Mouse (Mus musculus): Measurements from ENCODE around the gene Stn1.

DNA sequence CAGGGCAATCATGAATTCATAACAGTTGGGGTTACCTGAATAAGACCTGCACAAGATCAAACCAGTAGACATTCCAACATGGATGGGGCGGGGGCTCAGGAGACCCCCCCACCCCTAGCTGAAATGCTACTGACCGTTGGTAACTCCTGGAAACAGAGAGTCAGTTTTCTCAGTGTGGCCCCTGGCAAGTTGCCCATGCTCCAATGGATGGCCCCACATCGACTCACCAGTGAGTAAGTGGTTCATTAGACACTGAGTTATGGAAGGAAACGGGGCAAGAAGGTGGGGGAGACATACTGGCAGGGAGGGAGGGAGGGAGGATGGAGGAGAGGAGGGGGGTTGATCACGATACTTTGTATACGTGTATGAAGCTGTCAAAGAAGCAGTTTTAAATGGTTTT, 81.3 kb downstream of the Stn1 start:
- TF ChIP-seq FLI1 (IDR thresholded peaks at IDR 0.05; ENCODE audit: low read length): no peak
- no peak for TF ChIP-seq GATA1 (IDR thresholded peaks at IDR 0.05; ENCODE audit: borderline replicate concordance, low read length)
